Mouse (Mus musculus) spleen, adult 2 months (tissue): ENCODE measurements around the gene Mrrf. TPM values are rescaled to one million over a fixed set of nuclear protein-coding genes. Genes with fewer than 3 reads are reported as not detected.
A peak's percentile ranks its signal among the peaks of the same experiment; 100 is the strongest.

Experiments
- DNase-seq, 2 experiments: peaks; one replicate each; pipeline versions ENCODE4 v3.0.0 to v3.0.0-alpha.2; 2012 to 2021; ENCODE audit warnings: low spot score in 2 of 2, low read depth in 1 of 2
- H3K27ac ChIP-seq: fragments of 200-500 bp; 2 replicates; pipeline ENCODE4 v1.5.1; 2012; ENCODE audit warnings: low read length, inconsistent platforms; ENCODE audit not compliant: insufficient read depth
- H3K27me3 ChIP-seq: fragments of 200-500 bp; 2 replicates; pipeline ENCODE4 v1.6.1; 2012; ENCODE audit warnings: mild to moderate bottlenecking, moderate library complexity, low read length, inconsistent platforms; ENCODE audit not compliant: control insufficient read depth, insufficient read depth
- H3K36me3 ChIP-seq: fragments of 200-500 bp; 2 replicates; pipeline ENCODE4 v1.6.1; 2012; ENCODE audit warnings: mild to moderate bottlenecking, low read length, inconsistent platforms; ENCODE audit not compliant: control insufficient read depth, insufficient read depth
- H3K4me1 ChIP-seq: fragments of 200-500 bp; 2 replicates; pipeline ENCODE4 v1.6.1; 2011; ENCODE audit warnings: inconsistent platforms; ENCODE audit not compliant: control insufficient read depth, insufficient read depth, insufficient read length
- H3K4me3 ChIP-seq: fragments of 200-500 bp; 2 replicates; pipeline ENCODE4 v1.5.1; 2011; ENCODE audit warnings: mild to moderate bottlenecking, inconsistent platforms; ENCODE audit not compliant: insufficient read depth, insufficient read length; ENCODE audit errors: extremely low read depth
- CTCF ChIP-seq: fragments of 200-500 bp; IDR thresholded peaks from 2 replicates; pipeline ENCODE4 v1.5.1; 2011; ENCODE audit warnings: mild to moderate bottlenecking, inconsistent platforms; ENCODE audit not compliant: insufficient read depth, insufficient read length, insufficient replicate concordance; ENCODE audit errors: extremely low read depth
- POLR2A ChIP-seq: fragments of 200-500 bp; IDR thresholded peaks from 2 replicates; pipeline ENCODE4 v1.6.1; 2011; ENCODE audit warnings: low read depth, low read length, inconsistent platforms
- WGBS: fragments of 180-500 bp; shearing (Covaris S2); methylation state at CpG from one replicate; pipeline ENCODE4 v1.1.7; 2018; 5-methylcytosine and 5-hydroxymethylcytosine counted together
- polyA plus RNA-seq: library from polyadenylated mRNA; depleted of rRNA; stranded (reverse); fragments of >200 nt; gene quantifications from 2 replicates; pipeline ENCODE4 v1.2.3, GENCODE M21; 2012

Mrrf gene
- polyA plus RNA-seq, 1 experiment, result 13.4 TPM

GRCm38 (mm10) chr2:36215203-36215739, 79.1 kb downstream of the Mrrf start:
- Histone ChIP-seq H3K27ac (no peak overlapping the region), H3K4me3 (no peak overlapping the region), H3K4me1 (peaks cover 14% of the 10 kb centered on the region; the same call in 1 of the 2 replicates), H3K27me3 (0 out of 2 replicates have a peak, but pooled peaks cover 2% of the 10 kb centered on the region), H3K36me3 (no peaks in the 10 kb centered on the region)
- WGBS, result 86% methylated on average over 5 of the region's 5 CpGs
- no peak for DNase-seq
- TF ChIP-seq POLR2A, result no peak
- TF ChIP-seq CTCF, result no peak

- DNase-seq, result no peak
- H3K4me1 ChIP-seq, result peaks cover 14% of the 10 kb centered on the region; the same call in 1 of the 2 replicates
- H3K27me3 ChIP-seq, result 0 out of 2 replicates have a peak, but pooled peaks cover 2% of the 10 kb centered on the region
- H3K4me3 ChIP-seq, result no peak overlapping the region
- H3K27ac ChIP-seq, result peak overlapping the region; percentile 8; the same call in 1 of the 2 replicates
- TF ChIP-seq CTCF (no peak), POLR2A (no peak)
- H3K36me3 ChIP-seq, result no peaks in the 10 kb centered on the region
These were observed 80.4 kb downstream of the Mrrf start for GRCm38 (mm10) chr2:36216546-36216945.

- 10% methylated on average over 4 of the region's 4 CpGs for WGBS
- no peaks in the 10 kb centered on the region for H3K27me3 ChIP-seq
- H3K4me1 ChIP-seq, result peaks cover 14% of the 10 kb centered on the region; the same call in 1 of the 2 replicates
- no peak overlapping the region for H3K27ac ChIP-seq
- DNase-seq, result no peak
- no peaks in the 10 kb centered on the region for H3K36me3 ChIP-seq
- H3K4me3 ChIP-seq, result no peak overlapping the region
- no peak for TF ChIP-seq CTCF
- no peak for TF ChIP-seq POLR2A
These were observed 80.9 kb downstream of the Mrrf start for GRCm38 (mm10) chr2:36216953-36217573.

- H3K27me3 ChIP-seq, result no peaks in the 10 kb centered on the region
- 11% methylated on average over 5 of the region's 5 CpGs for WGBS
- no peak overlapping the region for H3K4me3 ChIP-seq
- peaks cover 14% of the 10 kb centered on the region; the same call in 1 of the 2 replicates for H3K4me1 ChIP-seq
- no peak overlapping the region for H3K27ac ChIP-seq
- TF ChIP-seq POLR2A, result no peak
- no peak for TF ChIP-seq CTCF
- no peaks in the 10 kb centered on the region for H3K36me3 ChIP-seq
- no peak for DNase-seq
These were observed 81.6 kb downstream of the Mrrf start for GRCm38 (mm10) chr2:36217692-36218233.

GRCm38 (mm10) chr2:36220106-36220505, 83.9 kb downstream of the Mrrf start:
- H3K27ac ChIP-seq, result no peak overlapping the region
- H3K36me3 ChIP-seq, result no peaks in the 10 kb centered on the region
- H3K4me3 ChIP-seq, result no peak overlapping the region
- no peak for TF ChIP-seq CTCF
- no peak for TF ChIP-seq POLR2A
- H3K4me1 ChIP-seq, result peaks cover 14% of the 10 kb centered on the region; the same call in 1 of the 2 replicates
- no peak for DNase-seq
- H3K27me3 ChIP-seq, result no peaks in the 10 kb centered on the region
- WGBS, result 24% methylated on average over 8 of the region's 8 CpGs

GRCm38 (mm10) chr2:36220891-36221290, 84.7 kb downstream of the Mrrf start:
- 57% methylated on average over 4 of the region's 4 CpGs for WGBS

GRCm38 (mm10) chr2:36222168-36222848, 86.1 kb downstream of the Mrrf start:
- 71% methylated on average over 7 of the region's 7 CpGs for WGBS
- TF ChIP-seq CTCF, result no peak
- H3K27me3 ChIP-seq, result no peaks in the 10 kb centered on the region
- no peak overlapping the region for H3K4me3 ChIP-seq
- peaks cover 4% of the 10 kb centered on the region; the same call in 1 of the 2 replicates for H3K4me1 ChIP-seq
- no peak overlapping the region for H3K27ac ChIP-seq
- no peaks in the 10 kb centered on the region for H3K36me3 ChIP-seq
- no peak for DNase-seq

More at GRCm38 (mm10) chr2:36220891-36221290, 84.7 kb downstream of the Mrrf start:
- H3K4me3 ChIP-seq, result no peak overlapping the region
- no peaks in the 10 kb centered on the region for H3K36me3 ChIP-seq
- H3K27me3 ChIP-seq, result no peaks in the 10 kb centered on the region
- no peak for DNase-seq
- no peak for TF ChIP-seq CTCF
- TF ChIP-seq POLR2A, result no peak
- H3K27ac ChIP-seq, result no peak overlapping the region
- peaks cover 14% of the 10 kb centered on the region; the same call in 1 of the 2 replicates for H3K4me1 ChIP-seq
